Mouse (Mus musculus): ENCODE measurements around the gene Csnk1g1.

DNA sequence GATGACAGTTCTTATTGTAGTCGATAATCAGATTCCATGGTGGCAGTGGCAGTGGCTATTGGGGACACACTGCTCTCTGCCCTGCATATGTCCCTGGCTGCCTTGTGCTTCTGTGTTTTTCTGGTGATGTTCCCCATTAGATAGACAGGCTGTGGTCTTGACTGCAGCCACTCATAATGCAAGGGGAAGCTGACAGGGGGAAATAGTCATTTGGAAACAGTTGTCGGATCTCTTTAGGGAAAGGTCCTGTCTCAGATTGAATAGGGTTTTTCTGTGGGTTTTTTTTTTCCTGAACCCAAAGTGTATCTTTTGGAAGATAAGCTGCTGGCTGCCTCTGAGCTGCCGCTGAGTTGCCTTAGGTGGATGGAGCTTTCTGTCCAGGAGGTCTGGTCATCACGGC, 173.3 kb downstream of the Csnk1g1 start:
- TF ChIP-seq CTCF (IDR thresholded peaks at IDR 0.05; ENCODE audit: borderline replicate concordance, control insufficient read depth, extremely low read depth, insufficient read depth, low read length, poor library complexity), result no peak
- no peak for TF ChIP-seq POLR2A (IDR thresholded peaks at IDR 0.05; ENCODE audit: control insufficient read depth, extremely low read depth, insufficient read depth, low read length, poor library complexity)
